ENCODE assay signal across 8 mouse cellular contexts in genomic region chr19:6291117-6291781, GRCm38 (mm10). TPM values are rescaled to one million over a fixed set of nuclear protein-coding genes. Genes with fewer than 3 reads are reported as not detected.
A peak's percentile ranks its signal among the peaks of the same experiment; 100 is the strongest.
DNase-seq lines count a peak whose midpoint lies in the region; ATAC-seq lines count a peak whose summit lies in the region.

No protein-coding gene starts in this region.

- H3K27me3 ChIP-seq in midbrain, embryonic 13.5 days = no peaks in the 10 kb centered on the region
- H3K27me3 ChIP-seq in midbrain, embryonic 11.5 days (ENCODE audit: control insufficient read depth, insufficient read depth, low read length) = no peaks in the 10 kb centered on the region
- no peaks in the 10 kb centered on the region for H3K27me3 ChIP-seq in neural tube, embryonic 15.5 days (replicated peaks)

- H3K4me3 ChIP-seq in midbrain, embryonic 13.5 days (replicated peaks) = no peak overlapping the region
- H3K4me3 ChIP-seq in midbrain, embryonic 11.5 days (ENCODE audit: low read depth, low read length) = no peak overlapping the region
- no peak overlapping the region for H3K4me3 ChIP-seq in neural tube, embryonic 15.5 days (replicated peaks)

- no peak for ATAC-seq in midbrain, embryonic 13.5 days
- ATAC-seq in midbrain, embryonic 11.5 days (ENCODE audit: low FRiP score) = no peak
- ATAC-seq in neural tube, embryonic 15.5 days (ENCODE audit: low FRiP score) = no peak

- H3K36me3 ChIP-seq in midbrain, embryonic 13.5 days = peaks cover 72% of the 10 kb centered on the region
- H3K36me3 ChIP-seq in midbrain, embryonic 11.5 days (ENCODE audit: control insufficient read depth, insufficient read depth, low read length) = peaks cover 7% of the 10 kb centered on the region; the same call in 1 of the 2 replicates
- H3K36me3 ChIP-seq in neural tube, embryonic 15.5 days = peaks cover 38% of the 10 kb centered on the region

- H3K9me3 ChIP-seq in midbrain, embryonic 13.5 days = no peaks in the 10 kb centered on the region
- no peaks in the 10 kb centered on the region for H3K9me3 ChIP-seq in midbrain, embryonic 11.5 days (ENCODE audit: control insufficient read depth, low read length)
- no peaks in the 10 kb centered on the region for H3K9me3 ChIP-seq in neural tube, embryonic 15.5 days (replicated peaks)

- H3K9ac ChIP-seq in midbrain, embryonic 13.5 days (replicated peaks) = no peak overlapping the region
- H3K9ac ChIP-seq in midbrain, embryonic 11.5 days (ENCODE audit: low read length) = no peak overlapping the region
- H3K9ac ChIP-seq in neural tube, embryonic 15.5 days (replicated peaks) = no peak overlapping the region

- no peaks in the 10 kb centered on the region for H3K4me1 ChIP-seq in midbrain, embryonic 13.5 days (replicated peaks)
- no peaks in the 10 kb centered on the region for H3K4me1 ChIP-seq in midbrain, embryonic 11.5 days (ENCODE audit: control insufficient read depth, insufficient read depth, low read length)
- peaks cover 13% of the 10 kb centered on the region; the same call in 1 of the 2 replicates for H3K4me1 ChIP-seq in neural tube, embryonic 15.5 days

- WGBS in midbrain, embryonic 13.5 days = 82% methylated on average over 10 of the region's 10 CpGs
- 72% methylated on average over 10 of the region's 10 CpGs for WGBS in midbrain, embryonic 11.5 days
- WGBS in neural tube, embryonic 15.5 days = 83% methylated on average over 10 of the region's 10 CpGs

- no peak overlapping the region for H3K4me2 ChIP-seq in midbrain, embryonic 13.5 days (replicated peaks)
- H3K4me2 ChIP-seq in midbrain, embryonic 11.5 days = no peak overlapping the region
- H3K4me2 ChIP-seq in neural tube, embryonic 15.5 days = no peak overlapping the region

- no peak for DNase-seq in midbrain, embryonic 11.5 days (ENCODE audit: low spot score, missing footprints)
- DNase-seq in gastrocnemius, postnatal 25 days = peak; percentile 72
- DNase-seq in kidney, adult 11 months = peak; percentile 89
- DNase-seq in right cerebral cortex, postnatal 36 days (ENCODE audit: low spot score in 2 of 2) = no peak
- no peak for DNase-seq in layer of hippocampus, postnatal 14 days (ENCODE audit: low spot score in 2 of 2)
- DNase-seq in ovary, postnatal 10 days (ENCODE audit: low spot score) = no peak

- peak overlapping the region; percentile 25; the same call in 1 of the 2 replicates for H3K27ac ChIP-seq in midbrain, embryonic 13.5 days
- no peak overlapping the region; the same call in 1 of the 2 replicates for H3K27ac ChIP-seq in midbrain, embryonic 11.5 days (ENCODE audit: low read depth, low read length)
- H3K27ac ChIP-seq in neural tube, embryonic 15.5 days (replicated peaks) = peak overlapping the region; percentile 1; the same call in 1 of the 2 replicates

RNA-seq across cellular contexts. Expression of gene Ehd1, which starts 14.7 kb away (rescaled TPM):
- polyA plus RNA-seq in midbrain, embryonic 13.5 days (2015; fragmentation: Nextera tagmentation; extraction: Ambion mirVana) = 89.7 and 93.8 TPM in 2 replicates
- 64.1 and 68.2 TPM in 2 replicates for polyA plus RNA-seq in midbrain, embryonic 11.5 days (2014; fragmentation: Nextera tagmentation; extraction: Ambion mirVana)
- 10 to 100 TPM; 33.1 to 34.3 TPM for total RNA-seq in gastrocnemius, postnatal 25 days (2021)
- polyA plus RNA-seq in neural tube, embryonic 15.5 days (2015; fragmentation: Nextera tagmentation; extraction: Ambion mirVana) = 80.6 and 87.7 TPM in 2 replicates
- total RNA-seq in layer of hippocampus, postnatal 14 days (2021) = 10 to 100 TPM; 68.8 to 79.0 TPM

RNA-seq across cellular contexts. Expression of gene Cdc42bpg, which starts 15.0 kb away (rescaled TPM):
- polyA plus RNA-seq in midbrain, embryonic 13.5 days (2015; fragmentation: Nextera tagmentation; extraction: Ambion mirVana) = 0.39 and 0.46 TPM in 2 replicates
- polyA plus RNA-seq in midbrain, embryonic 11.5 days (2014; fragmentation: Nextera tagmentation; extraction: Ambion mirVana) = 0.23 and 0.42 TPM in 2 replicates
- 1 to 10 TPM; 4.0 to 5.1 TPM for total RNA-seq in gastrocnemius, postnatal 25 days (2021)
- 0.33 and 0.36 TPM in 2 replicates for polyA plus RNA-seq in neural tube, embryonic 15.5 days (2015; fragmentation: Nextera tagmentation; extraction: Ambion mirVana)
- 1 to 10 TPM; 4.9 to 5.6 TPM for total RNA-seq in layer of hippocampus, postnatal 14 days (2021)

RNA-seq across cellular contexts. Expression of gene Men1, which starts 43.5 kb away (rescaled TPM):
- 74.4 and 81.1 TPM in 2 replicates for polyA plus RNA-seq in midbrain, embryonic 13.5 days (2015; fragmentation: Nextera tagmentation; extraction: Ambion mirVana)
- polyA plus RNA-seq in midbrain, embryonic 11.5 days (2014; fragmentation: Nextera tagmentation; extraction: Ambion mirVana) = 51.2 and 54.7 TPM in 2 replicates
- 1 to 10 TPM; 5.0 to 7.0 TPM for total RNA-seq in gastrocnemius, postnatal 25 days (2021)
- 71.4 and 71.6 TPM in 2 replicates for polyA plus RNA-seq in neural tube, embryonic 15.5 days (2015; fragmentation: Nextera tagmentation; extraction: Ambion mirVana)
- 10 to 100 TPM; 66.4 to 68.2 TPM for total RNA-seq in layer of hippocampus, postnatal 14 days (2021)

RNA-seq across cellular contexts. Expression of gene Map4k2, which starts 49.7 kb away (rescaled TPM):
- polyA plus RNA-seq in midbrain, embryonic 13.5 days (2015; fragmentation: Nextera tagmentation; extraction: Ambion mirVana) = 13.6 and 17.1 TPM in 2 replicates
- 6.2 and 8.6 TPM in 2 replicates for polyA plus RNA-seq in midbrain, embryonic 11.5 days (2014; fragmentation: Nextera tagmentation; extraction: Ambion mirVana)
- total RNA-seq in gastrocnemius, postnatal 25 days (2021) = 10 to 100 TPM in 1 of 2 experiments, 1 to 10 TPM in 1; 9.2 to 14.6 TPM
- 21.9 and 22.2 TPM in 2 replicates for polyA plus RNA-seq in neural tube, embryonic 15.5 days (2015; fragmentation: Nextera tagmentation; extraction: Ambion mirVana)
- 10 to 100 TPM; 82.6 to 85.8 TPM for total RNA-seq in layer of hippocampus, postnatal 14 days (2021)

RNA-seq across cellular contexts. Expression of gene Atg2a, which starts 49.8 kb away (rescaled TPM):
- polyA plus RNA-seq in midbrain, embryonic 13.5 days (2015; fragmentation: Nextera tagmentation; extraction: Ambion mirVana) = 11.4 and 12.4 TPM in 2 replicates
- polyA plus RNA-seq in midbrain, embryonic 11.5 days (2014; fragmentation: Nextera tagmentation; extraction: Ambion mirVana) = 7.1 and 8.1 TPM in 2 replicates
- 10 to 100 TPM; 15.3 to 16.7 TPM for total RNA-seq in gastrocnemius, postnatal 25 days (2021)
- 12.5 and 12.9 TPM in 2 replicates for polyA plus RNA-seq in neural tube, embryonic 15.5 days (2015; fragmentation: Nextera tagmentation; extraction: Ambion mirVana)
- total RNA-seq in layer of hippocampus, postnatal 14 days (2021) = 10 to 100 TPM; 35.9 to 38.2 TPM

Comparison
In these comparisons a context has a peak if more than half of its experiments do, and no peak if none do; other contexts are left out.
1. DNase-seq: peak in gastrocnemius, postnatal 25 days (single experiment) and kidney, adult 11 months (single experiment); none in midbrain, embryonic 11.5 days (single experiment), right cerebral cortex, postnatal 36 days (0 of 2), layer of hippocampus, postnatal 14 days (0 of 2) and ovary, postnatal 10 days (single experiment).